Mouse (Mus musculus): Measurements from ENCODE around the gene Slc44a5.
A peak's percentile ranks its signal among the peaks of the same experiment; 100 is the strongest.

Gene Slc44a5

GRCm38 (mm10) chr3:154174031-154174430 is 200.8 kb downstream of the Slc44a5 start:
- DNase-seq, result no peak

- no peak for DNase-seq
These were observed 201.5 kb downstream of the Slc44a5 start for GRCm38 (mm10) chr3:154174766-154175165.

- no peak for DNase-seq
These were observed 204.5 kb downstream of the Slc44a5 start for GRCm38 (mm10) chr3:154177665-154178305.

- no peak for DNase-seq
These were observed 206.2 kb downstream of the Slc44a5 start for GRCm38 (mm10) chr3:154179423-154179920.

GRCm38 (mm10) chr3:154182987-154183386 is 209.8 kb downstream of the Slc44a5 start:
- no peak for DNase-seq

GRCm38 (mm10) chr3:154183957-154184356 is 210.7 kb downstream of the Slc44a5 start:
- DNase-seq, result no peak

- DNase-seq, result peak; percentile 10
These were observed 215.4 kb downstream of the Slc44a5 start for GRCm38 (mm10) chr3:154188668-154189067.

GRCm38 (mm10) chr3:154192328-154193030 is 219.2 kb downstream of the Slc44a5 start:
- no peak for DNase-seq

GRCm38 (mm10) chr3:154193189-154193840 is 220.1 kb downstream of the Slc44a5 start:
- no peak for DNase-seq

GRCm38 (mm10) chr3:154200422-154200828 is 227.2 kb downstream of the Slc44a5 start:
- DNase-seq, result no peak

GRCm38 (mm10) chr3:154201796-154202195 is 228.6 kb downstream of the Slc44a5 start:
- no peak for DNase-seq

GRCm38 (mm10) chr3:154202383-154202782 is 229.1 kb downstream of the Slc44a5 start:
- DNase-seq, result no peak

GRCm38 (mm10) chr3:154208479-154208878 is 235.2 kb downstream of the Slc44a5 start:
- DNase-seq, result no peak

GRCm38 (mm10) chr3:154209201-154209754 is 236.0 kb downstream of the Slc44a5 start:
- no peak for DNase-seq

GRCm38 (mm10) chr3:154209776-154210430 is 236.7 kb downstream of the Slc44a5 start:
- no peak for DNase-seq

- no peak for DNase-seq
These were observed 237.3 kb downstream of the Slc44a5 start for GRCm38 (mm10) chr3:154210431-154211055.

- DNase-seq, result no peak
These were observed 239.3 kb downstream of the Slc44a5 start for GRCm38 (mm10) chr3:154212551-154212950.

GRCm38 (mm10) chr3:154215309-154215708 is 242.1 kb downstream of the Slc44a5 start:
- no peak for DNase-seq

GRCm38 (mm10) chr3:154215779-154216178 is 242.5 kb downstream of the Slc44a5 start:
- no peak for DNase-seq

GRCm38 (mm10) chr3:154222141-154222591 is 248.9 kb downstream of the Slc44a5 start:
- DNase-seq, result no peak

- DNase-seq, result no peak
These were observed 249.5 kb downstream of the Slc44a5 start for GRCm38 (mm10) chr3:154222688-154223087.

- DNase-seq, result peak; percentile 72
These were observed 253.0 kb downstream of the Slc44a5 start for GRCm38 (mm10) chr3:154226100-154226752.

Data from right cerebral cortex, postnatal 4 days (tissue).